Mouse (Mus musculus) adrenal gland, adult 18-20 months (tissue): ENCODE results near the gene Ltbp4. TPM values are rescaled to one million over a fixed set of nuclear protein-coding genes. Genes with fewer than 3 reads are reported as not detected.

Source experiments
- DNase-seq, 2 experiments: peaks; one replicate each; pipeline ENCODE4 v3.0.0; 2021 to 2022; ENCODE audit warnings: low spot score in 2 of 2
- long read RNA-seq, 2 experiments: library from polyadenylated mRNA; stranded (forward); transcript quantifications; one replicate each; pipeline ENCODE4 v2.0.0; 2021
- total RNA-seq, 2 experiments: library from RNA; stranded (reverse); gene quantifications; 1 replicate in 1 of 2; 2 replicates in 1 of 2; pipeline ENCODE4 v1.2.3; 2021

The Ltbp4 gene
- total RNA-seq = 10 to 100 TPM; 88.5 to 90.6 TPM
- long read RNA-seq, experiment 1, full-length matches to known transcripts = 67 of 106 reads
- long read RNA-seq, experiment 1, partial matches to known transcripts = 31 of 106 reads
- long read RNA-seq, experiment 1, other reads (novel, unspliced or antisense) = 8 of 106 reads
- long read RNA-seq, experiment 2, full-length matches to known transcripts = 10 of 41 reads
- long read RNA-seq, experiment 2, partial matches to known transcripts = 28 of 41 reads
- long read RNA-seq, experiment 2, other reads (novel, unspliced or antisense) = 3 of 41 reads

DNA sequence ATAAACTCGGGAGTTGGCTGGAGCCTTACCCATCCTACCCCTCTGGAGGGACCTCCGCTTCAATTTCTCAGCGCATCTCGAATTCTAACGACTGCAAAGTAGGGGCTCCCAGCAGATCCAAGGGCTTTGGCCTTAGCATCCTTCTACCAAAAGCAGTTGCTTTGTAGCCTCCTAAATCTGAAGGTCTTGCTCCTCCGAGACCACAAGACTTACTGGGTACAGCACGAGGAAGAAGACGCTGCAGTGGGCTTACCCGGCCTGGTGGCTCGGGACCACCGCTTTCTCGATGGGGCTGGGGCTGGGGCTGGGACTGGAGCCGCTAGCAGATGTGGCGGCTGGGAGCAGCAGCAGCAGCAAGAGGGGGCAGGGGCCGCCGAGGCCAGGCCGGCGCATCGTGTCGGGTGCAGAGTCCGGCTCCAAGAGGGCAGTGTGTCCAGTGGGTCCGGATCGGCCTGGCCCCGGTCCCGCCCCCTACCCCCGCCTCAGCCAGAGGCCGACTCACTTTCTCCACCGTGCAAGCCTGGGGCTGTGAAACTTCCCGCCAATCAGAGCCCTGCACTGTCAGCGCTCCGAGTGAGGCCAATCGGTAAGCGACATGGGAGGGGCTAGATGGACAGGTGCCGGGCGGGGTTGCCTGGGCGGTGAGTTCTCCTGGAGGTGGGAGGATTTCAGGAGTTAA, at the start of gene Ltbp4:
TSS of gene Ltbp4 (minus strand) at position 518 of the 679 bp plus-strand sequence.
- no peak for DNase-seq

DNA sequence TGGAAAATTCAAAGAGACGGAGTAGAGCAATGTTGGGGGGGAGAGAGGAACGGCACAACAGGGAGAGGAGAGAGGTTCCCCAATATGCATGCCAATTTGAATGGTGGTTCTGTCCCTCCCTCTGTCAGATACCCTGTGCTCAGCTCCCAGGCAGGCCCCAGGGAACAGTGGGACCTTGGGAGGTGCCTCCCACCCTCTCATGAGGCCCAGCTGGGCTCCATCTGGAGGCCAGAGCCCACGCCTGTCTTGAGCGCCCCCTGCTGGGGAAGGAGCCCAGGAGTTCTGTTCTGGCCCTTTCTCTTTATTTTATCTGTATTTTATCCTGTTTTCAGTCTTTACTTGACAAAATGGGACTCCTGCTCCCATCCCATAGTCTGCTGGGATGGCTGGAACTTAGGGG, 47.2 kb upstream of the Ltbp4 start:
- peak; percentile 66 to 75 for DNase-seq

DNA sequence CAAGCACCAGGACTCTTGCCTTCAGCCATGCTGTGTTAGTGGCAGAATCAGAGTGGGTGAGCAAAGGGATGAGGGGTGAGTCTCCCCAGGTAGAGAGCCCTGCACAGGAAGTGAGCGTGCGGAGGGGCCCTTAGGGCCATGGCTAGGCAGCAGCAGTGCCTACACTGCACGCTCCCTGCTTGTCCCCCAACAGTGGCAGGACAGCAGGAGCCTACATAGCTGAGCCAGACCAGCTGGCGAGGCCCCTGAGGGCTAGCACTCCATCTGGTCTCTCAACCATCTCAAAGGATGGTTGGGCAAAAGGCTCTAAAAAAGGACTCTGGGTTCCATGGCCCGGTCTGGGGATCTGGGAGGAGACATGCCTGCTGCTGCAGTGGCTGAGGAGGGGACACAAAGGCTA, 46.6 kb upstream of the Ltbp4 start:
- DNase-seq = no peak

DNA sequence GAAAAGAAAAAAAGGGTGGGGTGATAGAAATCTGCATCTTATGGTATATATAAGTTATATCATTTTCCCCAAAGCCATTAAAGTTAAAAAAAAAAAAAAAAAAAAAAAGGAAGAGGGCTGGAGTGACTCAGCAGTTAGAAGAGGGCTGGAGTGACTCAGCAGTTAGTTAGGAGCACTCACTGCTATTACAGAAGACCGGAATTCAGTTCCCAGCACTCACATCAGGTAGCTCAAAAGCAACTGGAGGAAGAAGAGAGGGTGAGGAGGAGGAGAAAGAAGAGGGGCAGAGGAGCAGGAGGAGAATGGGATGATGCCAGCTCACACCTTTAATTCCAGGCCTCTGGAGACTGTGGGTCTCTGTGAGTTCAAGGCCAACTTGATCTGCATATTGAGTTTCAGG, 45.7 kb upstream of the Ltbp4 start:
- no peak for DNase-seq

DNA sequence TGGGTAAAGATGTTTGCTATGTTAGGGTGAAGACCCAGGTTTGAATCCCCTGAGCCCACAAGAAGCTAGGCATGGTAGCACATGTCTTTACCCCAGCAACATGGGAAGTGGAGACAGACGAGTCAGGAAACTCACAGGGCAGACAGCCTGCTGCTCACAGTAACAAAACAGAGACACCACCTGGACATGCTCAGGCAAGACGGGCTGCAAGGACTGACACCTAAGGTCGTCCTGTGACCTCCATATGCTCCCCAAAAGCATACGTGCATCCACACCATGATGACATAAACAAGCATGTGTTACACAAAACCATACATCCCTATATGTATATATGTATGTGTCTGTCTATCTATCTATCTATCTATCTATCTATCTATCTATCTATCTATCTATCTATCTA, 44.1 kb upstream of the Ltbp4 start:
- no peak for DNase-seq

DNA sequence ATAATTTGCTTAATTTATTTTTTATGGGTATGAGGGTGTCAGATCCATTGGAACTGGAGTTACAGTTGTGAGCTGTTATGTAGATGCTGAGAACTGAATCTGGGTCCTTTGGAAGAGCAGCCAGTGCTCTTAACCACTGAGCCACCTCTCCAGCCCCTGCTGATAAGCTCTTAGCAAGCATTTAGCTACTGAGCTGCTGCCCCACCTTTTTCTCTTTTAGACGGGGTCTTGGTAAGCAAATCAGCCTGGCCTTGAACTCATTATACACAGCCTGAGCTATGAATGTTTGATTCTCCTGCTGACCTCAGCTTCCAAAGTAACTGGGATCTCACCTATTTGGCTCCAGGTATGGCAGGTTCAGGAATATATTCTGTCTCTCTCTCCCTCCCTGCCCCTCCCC, 43.5 kb upstream of the Ltbp4 start:
- DNase-seq = no peak

DNA sequence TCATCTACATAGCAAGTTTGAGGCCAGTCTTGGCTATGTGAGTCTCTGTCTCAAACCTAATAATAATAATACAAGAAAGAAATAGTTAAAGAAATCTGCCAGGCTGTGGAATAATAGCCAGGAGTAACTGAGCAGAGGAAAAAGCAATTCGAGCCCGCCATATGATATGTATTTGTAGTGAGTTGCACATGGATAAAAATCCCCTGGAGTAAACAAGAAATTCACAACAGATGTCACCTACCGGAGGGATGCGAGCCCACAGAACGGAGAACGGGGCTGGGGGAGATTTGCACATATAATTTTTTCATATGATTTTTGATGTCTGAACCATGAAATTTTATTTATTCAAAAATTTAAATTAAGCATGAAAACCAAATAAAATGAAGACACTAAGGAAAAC, 42.3 kb upstream of the Ltbp4 start:
- DNase-seq = no peak

DNA sequence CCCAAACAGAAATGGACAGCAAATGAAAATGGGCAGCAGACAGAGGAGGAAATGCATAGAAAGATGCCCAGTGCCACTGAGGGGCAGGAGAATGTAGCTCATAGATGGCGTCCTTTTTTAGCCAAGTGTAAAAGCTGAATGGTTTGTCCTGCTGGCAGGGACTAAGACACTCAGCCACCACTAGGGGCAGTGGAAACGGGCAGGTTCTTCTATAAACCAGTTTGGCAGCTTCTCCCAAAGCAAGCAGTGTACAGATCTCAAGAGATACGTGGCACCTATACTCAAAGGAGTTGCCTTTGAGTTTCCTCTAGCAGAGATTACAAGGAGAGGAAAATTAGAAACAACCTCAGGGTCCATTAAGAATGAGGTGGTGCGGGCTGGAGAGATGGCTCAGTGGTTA, 40.9 kb upstream of the Ltbp4 start:
- DNase-seq = no peak

DNA sequence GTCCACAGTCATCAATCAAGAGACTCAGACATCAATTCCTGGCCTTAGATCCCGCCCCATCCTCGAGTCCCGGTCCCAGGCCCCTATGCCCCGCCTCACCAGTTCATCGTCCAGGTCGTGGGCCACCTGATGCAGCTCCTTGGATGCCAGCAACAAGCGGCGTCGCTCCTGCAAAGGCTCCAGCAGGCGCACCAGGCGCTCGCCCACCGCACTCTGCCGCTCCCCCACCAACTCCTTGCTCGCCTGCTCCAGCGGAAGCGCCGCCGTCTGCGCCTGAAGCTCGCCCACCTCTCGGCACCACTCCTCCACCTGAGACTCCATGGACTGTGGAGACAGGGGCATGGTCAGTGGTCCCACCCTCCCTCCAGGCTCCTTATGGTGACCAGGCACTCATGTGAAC, 37.8 kb upstream of the Ltbp4 start:
- DNase-seq = no peak

DNA sequence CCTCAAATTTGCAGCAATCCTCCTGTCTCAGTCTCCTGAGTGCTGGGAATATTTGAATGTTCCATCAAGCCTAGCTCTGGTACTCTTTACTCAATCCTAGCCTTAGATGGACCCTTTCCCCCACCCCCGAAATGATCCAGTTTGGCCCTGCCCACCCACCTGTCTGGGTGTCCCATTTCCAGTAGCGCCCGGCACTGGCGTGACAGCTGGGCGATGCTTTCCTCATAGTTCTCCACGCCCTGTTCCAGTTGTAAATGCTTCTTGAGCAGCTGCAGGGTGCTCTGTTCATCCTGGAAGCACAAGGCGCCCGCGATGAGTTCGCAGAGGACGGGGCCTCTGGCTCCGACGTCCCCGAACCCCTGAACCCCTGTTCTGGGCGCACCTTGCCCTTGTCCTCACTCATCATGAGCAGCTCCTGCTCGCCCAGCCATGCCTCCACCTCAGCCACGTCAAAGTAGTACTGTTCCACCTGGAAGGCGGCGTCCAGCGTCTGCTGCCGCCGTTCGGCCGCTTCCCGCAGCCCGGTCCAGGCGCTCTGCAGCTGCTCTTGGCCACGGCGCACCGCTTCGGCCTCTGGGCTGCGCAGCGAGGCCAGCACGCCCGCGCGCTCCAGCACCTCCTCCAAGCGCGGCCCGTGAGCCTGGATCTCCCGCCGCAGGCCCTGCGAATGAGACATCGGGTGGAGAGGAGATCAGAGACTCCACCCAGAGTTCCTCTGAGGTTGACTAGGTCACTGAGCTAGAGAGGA, 34.4 kb upstream of the Ltbp4 start:
- no peak for DNase-seq

DNA sequence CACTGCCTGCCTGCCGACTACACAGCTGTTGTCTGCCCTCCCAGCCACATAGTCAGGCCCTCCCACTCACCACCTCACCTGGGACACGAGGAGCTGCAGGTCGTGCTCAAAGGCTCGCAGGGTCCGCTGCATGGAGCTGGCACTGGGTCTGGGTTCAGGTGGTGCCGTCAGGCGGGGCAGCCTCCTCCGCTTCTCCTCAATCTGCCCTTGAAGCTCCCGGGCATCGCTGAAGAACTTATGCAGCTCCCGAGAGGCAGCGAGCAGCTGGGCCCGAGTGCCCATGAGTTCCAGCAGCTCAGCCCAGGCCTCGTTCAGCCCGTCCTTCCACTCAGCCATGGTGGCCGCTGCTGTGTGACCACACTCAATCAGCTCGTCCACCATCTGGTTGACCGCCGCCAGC, 31.6 kb upstream of the Ltbp4 start:
- DNase-seq = no peak

DNA sequence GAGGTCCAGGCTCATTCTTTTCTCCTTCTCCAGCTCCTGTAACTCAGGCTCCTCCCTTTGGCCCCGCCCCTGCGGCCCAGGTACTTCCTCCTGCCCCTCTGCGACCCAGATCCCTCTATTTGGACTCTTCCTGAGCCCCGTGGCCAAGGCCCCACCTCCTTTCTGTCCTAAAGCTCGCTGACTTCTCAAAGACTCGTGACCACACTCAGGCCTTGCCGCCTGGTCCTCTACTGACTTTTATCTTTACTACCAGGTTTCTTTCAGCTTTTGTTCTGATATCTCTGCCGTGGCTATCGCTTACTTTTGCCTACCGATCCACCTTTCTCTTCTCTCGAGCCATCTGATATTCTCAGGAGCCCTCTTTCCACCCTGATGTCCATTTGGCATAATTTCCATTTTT, 30.5 kb upstream of the Ltbp4 start:
- no peak for DNase-seq

DNA sequence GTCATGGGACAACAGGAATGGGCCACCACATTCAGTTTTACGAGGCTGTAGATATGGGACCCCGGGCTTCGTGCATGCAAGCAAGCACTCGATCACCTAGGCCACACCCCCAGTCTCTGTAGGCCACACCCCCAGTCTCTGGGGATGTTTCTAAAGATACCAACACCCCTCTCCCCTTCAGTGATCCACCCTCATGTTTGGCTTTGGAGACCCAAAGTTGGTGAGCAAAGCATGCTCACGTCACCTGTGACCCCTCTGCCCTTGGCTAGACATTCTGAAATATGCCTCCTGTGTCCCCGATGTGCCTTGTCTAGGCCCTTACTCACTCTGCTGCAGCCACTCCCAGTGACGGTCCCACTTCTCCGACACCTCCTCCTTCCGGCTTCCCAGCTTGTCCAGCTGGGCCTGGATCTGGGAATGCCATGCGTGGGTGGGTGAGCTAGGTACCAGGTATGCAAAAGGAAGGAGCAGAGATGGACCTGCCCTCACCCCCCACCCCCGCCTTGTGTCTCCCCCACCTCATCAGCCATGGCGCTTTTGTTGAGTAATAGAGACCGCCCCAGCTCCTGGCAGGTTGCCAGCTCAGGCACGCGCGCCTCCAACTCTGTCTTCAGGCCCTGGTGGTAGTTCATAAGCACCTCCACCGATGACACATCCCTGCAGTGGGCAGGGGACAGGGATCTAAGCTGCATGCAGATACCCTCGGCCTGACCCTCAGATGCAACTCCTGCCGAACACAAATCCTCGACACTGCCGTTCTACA, 28.8 kb upstream of the Ltbp4 start:
- DNase-seq = no peak

DNA sequence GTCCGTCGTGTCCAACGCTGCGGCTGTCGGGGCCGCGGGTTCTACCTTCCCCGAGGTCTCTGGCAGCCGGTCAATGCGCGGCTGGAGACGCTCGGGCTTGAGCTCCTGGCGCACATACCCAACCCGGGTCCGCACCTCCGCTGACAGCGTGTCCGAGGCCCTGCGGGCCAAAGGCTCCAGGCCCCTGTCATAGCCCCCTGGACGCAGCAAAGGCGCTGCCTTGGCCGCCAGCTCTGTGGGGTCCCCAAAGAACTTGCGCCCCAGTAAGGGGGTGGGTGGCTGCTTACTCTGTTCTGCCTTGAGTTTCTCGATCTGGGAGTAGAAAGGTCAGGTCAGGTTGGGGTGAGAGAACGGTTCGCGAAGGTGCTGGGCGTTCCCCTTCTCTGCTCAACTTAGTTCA, 26.9 kb upstream of the Ltbp4 start:
- DNase-seq = no peak

DNA sequence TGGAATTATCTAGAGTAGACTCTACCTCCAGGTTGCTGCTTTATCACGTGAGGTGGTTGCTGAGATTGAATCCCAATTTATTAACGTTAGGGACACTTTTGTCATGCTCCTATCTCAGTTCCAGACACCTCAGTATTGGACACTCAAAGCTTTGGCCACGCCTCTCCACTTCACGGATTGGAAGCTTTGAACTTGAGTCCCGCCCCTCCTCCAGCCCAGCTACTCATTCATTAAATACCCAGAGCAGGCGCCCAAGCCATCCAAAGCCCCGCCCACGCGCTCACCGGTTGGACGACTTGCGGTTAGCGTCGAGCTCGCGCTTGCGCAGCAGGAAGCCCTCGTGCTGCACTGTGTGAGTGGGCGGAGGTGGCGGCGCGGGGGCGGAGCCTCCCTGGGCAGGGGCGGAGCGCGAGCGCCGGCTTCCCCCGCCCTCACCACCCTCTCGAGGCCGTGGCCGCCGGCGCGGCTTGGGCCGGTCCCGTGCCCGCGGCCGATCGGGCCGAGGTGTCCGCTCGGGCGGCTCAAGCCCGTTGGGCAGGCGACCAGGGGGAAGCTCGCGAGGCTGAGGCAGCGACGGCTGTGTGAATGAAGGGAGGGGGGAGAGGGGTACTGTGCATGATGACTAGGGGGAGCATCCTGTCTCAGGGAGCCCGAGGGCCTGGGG, 23.9 kb upstream of the Ltbp4 start:
- peak; percentile 95 to 96 for DNase-seq

DNA sequence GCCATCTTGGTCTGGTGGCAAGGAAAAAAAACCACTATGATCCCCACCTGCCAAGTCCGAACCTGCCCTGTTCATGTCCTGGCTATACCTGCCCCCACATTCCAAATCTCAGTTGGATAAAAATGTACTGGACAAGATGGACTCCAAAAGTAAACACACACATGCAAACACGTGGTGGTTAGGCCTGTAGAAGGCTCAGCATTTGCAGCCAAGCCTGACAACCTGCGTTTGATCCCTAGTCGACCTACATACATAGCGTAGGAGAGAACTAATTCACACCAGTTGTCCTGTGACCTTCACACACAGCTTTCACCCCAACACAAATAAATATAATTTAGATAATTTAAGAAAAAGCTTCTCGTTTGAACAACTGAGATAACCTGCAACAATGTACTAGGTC, 23.3 kb upstream of the Ltbp4 start:
- DNase-seq = no peak

DNA sequence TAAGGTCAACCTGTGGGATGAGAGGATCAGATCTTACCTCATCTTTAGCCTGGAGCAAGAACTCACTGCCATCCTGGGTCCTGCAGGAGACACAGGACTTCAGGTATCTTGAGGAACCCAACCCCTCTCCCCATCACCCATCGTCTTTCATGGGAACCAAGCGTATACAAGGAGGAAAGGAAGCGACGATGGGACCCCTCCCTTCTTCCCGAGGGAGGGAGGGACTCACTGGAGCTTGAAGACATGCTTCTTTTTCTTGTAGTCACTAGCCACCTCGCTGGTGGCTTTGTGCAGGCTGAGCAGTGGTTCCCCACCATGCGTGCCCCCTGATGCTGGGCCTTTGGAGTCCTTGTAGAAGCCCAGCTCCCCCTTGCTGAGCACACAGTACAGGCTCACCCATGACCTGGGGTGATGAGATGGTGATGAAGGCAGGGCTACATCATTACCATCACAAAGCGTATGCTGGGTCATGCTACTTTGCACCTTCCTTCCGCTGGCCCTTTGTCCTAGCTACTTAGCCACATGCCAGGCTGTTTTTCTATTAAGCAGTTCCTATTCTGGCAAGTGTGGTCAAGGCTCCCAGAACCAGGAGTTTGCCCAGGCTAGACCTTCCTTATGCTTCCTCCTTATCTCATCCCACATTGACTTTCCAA, 22.3 kb upstream of the Ltbp4 start:
- DNase-seq = no peak

DNA sequence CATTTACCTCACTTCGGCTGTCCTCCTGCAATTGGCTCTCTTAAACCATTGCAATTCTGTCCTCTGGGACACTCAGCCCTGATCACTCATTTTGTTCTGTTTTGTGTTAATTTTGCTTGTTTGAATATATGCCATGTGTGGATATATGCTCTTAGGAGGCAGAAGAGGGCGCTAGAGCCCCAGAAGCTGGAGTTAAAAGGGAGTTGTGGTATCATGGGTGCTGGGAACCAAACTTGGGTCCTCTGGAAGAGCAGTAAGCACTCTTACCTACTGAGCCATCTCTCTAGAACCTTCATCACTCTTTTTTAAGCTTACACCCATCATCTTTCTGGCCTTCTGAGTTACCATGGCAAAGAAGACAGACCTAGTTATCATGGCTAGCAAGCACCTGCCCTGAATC, 21.7 kb upstream of the Ltbp4 start:
- no peak for DNase-seq

DNA sequence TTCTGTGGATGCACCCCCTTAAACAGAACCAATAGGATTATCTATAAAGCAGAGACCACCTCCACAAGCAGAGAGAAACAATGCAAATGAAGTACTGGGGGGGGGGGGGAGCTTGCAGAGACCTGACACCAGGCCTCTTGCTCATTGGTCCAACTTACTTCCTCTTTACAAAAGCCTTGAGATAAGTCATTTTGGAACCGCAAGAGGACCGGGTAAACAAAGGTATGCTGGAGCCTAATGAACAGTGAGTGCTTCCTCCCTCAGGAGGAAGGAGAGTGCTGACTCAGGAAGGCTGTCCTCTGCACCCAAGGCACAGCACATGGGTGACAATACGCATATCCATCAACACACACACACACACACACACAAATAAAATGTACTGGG, 20.1 kb upstream of the Ltbp4 start:
- no peak for DNase-seq

DNA sequence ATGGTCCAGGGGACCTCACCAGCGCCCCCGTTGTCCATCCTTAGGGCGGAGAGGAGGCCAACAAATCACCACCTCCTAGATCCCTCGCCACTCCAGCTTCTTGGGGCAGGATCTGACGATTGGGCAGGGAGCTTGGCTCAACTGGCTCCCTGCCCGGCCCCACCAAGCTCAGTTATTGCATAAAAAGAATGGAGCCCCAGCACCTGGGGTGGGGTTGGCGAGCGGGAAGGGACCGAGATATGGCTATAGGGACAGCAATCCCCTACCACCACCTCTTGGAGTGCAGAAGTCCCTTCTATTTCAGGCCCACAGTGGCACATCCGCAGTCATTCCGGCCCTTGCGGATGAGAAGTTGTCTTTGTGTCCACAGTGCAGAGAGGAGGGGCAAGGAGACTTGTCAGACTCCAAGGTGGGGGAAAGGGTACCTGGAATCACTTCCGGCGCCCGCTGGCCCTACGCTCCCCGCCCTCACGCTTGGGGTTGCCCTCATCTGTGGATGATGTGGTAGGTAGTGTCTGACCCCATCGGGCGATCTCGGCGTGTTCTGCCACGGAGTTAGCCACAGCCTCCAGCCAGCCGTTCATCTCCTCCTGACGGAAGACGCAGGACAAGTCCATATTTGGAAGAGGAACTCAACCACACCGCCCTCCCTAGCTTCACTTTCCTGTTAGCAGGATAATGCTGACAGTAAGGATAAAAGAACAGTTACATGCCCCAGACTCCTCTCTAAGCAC, 19.5 kb upstream of the Ltbp4 start, which contains the start of gene Gm20479:
TSS of gene Gm20479 (minus strand) at position 559 of the 734 bp plus-strand sequence.
- DNase-seq = no peak
